Mouse (Mus musculus): ENCODE measurements at regions not wholly inside any gene's neighbourhood (a gene's known extent, or its start where the extent isn't known, plus 50 kb on each side); places are given as distances from the start of the nearest gene placed in this dataset.

DNA sequence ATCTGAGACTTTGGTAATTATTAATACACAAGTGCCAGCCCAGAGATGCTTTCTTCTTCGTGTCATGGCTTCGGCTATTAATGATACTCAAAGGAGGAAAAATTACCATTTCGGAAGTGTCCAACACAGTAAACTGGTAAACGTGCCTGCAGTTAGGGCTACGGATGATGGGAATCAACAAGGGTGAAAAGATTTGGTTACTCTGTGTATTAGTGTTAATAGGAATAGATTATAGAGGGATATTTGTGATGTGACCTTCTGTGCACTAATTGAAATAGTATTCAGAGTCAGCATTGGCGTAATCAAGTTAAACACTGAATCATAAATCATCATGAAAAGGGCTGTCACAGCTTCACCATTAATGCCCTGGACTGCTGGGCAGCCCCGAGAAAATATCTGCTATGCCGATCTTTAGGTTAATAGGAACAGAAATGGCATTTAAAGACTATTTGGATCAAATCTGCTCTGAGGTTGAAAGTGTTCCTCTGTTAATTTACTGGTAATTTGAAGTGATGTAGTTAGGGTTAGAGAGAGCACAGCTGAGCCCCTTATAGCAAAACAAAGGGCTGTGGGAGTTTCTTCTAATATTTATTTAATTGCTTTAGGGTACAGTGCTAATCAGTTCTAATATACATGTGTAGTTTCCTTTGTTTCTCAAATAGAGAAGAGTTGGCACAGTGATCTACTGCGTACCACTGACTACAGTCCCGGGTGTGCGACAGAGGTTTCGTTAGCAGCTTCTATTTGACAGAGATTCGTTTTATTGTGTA lies 160.7 kb downstream of the Rpl36a-ps1 start:
- DNase-seq = no peak

DNA sequence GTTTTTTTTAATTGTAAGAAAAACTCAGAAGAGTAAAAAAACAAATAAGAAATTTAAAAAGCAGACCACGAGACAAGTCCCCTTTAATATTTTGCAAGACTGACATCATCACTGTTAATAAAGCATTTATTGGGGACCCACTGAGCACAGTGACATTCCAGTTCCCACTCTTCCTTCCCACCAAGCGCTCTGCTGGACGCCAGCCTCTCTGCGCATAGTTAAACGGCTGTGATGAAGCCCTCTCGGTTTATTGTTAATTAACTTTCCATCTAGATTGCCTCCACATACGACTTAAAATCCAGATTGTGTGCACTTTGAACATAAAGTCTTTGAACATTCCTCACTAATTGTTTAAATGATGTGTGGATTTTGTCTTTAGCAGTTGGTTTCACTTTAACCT lies 161.7 kb downstream of the Rpl36a-ps1 start:
- peak in 1 of 2 experiments; percentile 29 for DNase-seq

DNA sequence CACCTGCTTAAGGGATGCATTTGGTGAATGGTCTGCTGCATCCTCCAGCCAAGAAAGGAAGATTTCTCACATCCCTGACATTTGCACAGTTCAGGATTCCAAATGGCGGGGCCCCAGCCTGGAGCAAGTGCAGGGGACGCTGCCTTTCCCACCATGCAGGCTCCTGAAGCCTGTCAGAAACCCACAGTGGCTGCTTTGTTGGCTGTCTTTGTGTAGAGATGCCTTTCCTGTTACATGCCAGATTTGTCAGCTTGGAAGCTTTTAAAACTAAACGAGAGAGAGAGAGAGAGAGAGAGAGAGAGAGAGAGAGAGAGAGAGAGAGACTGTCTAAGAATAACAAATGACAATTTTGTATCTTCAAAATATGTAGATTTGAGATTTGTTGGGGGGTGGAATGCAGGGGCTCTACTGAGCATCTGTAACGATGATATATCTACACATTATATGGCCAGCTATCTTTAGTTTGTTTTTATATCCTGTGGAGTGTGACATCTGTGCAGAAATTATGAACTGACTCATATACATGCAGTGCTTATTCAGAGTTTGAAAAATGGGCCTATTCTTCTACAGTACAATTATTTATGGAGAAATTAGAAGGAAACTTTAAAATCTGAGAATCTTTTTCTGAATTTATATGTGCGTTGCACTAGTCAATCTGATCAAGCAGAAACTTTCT lies 164.0 kb downstream of the Rpl36a-ps1 start:
- no peak for DNase-seq

DNA sequence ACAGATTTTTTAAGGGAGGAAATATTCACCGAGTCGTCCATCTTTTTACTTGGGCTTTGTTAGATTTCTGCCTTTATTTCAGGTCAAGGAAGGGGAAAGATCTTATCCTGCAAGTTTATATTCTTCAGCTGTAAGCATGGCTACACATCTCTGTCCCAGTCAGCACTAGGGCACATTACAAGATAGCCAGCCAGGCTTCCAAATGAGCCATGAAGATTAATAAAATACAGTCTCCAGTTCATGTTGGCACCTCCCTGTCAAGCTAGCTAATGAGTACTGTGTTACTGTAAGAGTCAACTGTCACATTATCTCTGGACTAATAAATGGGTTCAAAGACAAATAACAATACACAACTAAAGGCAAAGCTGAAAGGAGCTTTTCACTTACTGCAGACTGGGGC lies 166.6 kb downstream of the Rpl36a-ps1 start:
- DNase-seq = no peak

DNA sequence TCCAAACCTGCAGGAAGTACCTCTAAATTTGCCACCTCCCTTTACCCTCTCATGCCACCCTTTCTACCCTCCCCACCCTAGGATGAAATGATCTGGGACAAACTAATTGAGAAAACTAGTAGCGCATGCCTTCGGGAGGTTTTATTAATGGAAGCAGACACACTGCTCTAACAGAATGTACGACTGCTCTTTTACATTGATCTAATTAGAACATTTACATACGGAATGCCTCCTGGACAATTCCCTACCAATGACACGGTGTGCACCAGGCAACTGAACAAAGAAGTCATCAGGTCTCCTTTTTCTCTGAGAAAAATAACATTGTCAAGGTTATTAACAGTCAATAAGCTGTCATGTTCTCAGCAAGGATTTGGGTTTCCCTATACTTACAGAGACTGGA lies 180.5 kb downstream of the Rpl36a-ps1 start:
- DNase-seq = no peak

DNA sequence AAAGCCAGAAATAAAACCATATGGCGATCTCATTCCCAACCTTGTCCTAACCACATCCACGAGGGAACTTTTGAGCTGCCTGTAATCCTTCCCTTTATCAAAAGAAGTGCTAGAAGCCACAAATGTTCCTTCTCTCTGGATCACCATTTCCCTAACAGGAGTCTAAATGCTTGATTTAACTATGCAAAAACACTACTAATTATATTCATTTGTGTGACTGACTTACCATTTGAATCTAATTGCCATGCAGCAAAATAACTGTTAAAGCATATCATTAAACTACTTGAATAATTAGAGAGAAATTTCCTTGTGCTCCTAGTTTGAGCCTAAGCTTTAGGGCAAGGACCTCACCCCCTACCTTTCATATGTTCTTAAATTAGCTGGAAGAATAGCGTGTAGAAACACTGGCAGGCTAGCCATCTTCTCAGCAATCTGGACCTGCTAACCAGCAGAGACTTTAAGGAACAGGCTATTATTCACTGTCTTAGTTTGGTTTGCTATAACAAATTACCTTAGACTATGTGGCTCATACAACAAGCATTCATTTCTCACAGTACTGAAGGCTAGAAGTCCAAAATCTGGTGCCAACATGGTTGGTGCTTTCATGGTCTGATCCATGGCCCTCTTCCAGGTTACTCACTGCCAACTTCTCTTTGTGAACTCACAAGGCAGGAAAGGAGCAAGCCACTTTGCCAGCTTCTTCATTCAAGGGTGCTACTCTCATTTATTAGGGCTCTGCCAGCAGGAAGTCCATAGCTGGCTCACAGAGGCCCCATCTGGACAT lies 183.7 kb downstream of the Rpl36a-ps1 start:
- no peak for DNase-seq

DNA sequence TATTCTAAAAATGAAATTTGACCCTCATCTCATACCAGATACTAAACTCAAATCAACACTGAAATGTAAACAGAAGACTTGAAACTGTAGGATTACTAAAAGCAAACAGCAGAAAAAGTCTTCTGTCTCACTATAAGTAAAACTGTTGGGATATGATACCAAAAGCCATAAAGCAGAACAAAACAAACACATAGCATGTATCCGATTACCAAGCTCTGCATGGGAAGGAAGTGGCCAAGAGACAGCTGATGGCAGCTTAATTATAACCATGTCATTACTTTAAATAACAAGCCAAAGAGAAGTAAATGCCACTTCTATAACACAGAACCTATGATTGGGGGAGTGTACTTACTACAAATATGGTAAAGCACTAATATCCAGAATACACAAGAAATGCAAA lies 186.0 kb downstream of the Rpl36a-ps1 start:
- DNase-seq = no peak

DNA sequence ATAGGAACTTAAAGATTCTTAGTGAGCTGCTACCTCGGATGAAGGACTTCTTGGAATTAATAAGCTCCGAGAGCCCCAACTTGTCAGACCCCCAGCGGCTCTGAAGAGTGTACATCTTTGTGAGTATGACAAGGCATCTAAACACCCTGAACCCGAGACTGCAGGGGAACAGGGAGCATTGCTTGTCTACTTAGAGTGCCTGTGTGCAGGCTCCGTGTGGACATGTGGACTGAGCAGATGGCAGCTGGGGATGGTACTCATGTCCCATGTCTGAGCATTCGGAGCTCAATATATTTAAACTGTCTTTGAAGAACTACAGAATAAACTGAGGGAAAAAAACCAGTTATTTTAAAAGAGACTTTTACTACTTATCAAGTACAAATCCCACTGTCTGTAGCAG lies 189.1 kb downstream of the Rpl36a-ps1 start:
- no peak for DNase-seq

DNA sequence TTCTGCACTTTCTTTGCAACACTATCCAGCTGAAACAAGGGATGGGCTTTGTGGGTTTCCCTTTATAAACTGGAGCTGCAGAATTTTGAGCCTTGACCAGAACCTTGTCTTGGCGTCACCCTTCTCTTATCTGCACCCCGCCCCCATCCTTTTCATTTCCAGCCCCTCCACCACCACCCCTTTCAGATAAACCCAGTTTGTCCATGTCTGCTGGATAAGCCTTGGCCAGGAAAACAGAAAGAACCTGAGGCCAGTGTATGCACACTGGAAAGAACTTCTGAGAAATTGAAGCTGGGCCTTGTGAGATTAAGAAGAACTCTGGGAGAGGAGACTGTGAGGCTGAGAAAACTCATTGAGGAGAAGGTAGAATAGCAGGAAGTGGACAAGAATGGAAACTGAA lies 192.8 kb downstream of the Rpl36a-ps1 start:
- DNase-seq = no peak

DNA sequence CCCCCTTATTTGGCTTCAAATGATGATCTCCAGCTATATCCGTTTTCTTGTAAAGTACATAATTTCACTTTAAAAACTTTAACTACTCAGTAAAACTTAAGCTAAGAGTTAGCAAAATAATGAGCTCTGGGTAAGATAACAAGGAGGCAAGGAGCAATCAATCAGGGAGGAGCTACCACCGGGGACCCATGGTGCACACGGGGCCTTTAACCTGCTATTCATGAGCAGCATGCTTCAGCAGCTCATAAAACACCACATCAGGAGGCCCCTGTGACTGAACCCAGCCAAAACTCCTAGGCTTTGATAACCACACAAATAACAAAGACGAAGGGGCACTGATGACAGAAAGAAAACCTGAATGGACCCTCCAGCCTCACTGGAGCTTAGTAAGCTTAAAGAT lies 202.1 kb downstream of the Rpl36a-ps1 start:
- DNase-seq = no peak

DNA sequence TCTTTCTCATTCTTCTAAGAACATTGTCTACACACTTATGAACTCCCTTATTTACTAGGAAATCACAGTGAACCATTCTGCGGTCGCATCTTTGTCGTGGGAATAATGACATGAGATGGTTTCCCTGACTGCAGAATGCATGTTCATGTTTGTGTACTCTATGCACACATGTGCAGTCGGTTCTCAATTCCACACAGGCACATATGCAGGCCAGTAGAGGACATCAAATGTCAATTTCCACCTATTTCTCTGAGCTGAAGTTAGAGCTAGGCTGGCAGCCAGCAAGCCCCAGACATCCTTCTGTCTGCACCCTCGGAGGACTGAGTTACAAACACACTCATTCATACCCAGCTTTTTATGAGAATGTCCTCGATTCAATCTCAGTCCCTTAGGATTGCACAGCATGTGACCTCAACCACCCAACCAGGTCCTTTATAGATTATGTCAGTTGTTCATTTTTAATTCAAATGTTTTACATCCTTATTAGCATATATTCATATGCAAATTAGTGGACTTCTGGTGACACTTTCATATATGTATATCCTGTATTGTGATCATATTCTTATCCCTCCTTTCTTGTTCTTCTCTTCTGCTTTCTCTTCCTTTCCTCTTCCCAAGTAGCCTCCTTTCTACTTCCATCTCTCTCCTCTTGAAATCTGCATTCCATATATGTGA lies 202.7 kb downstream of the Rpl36a-ps1 start:
- DNase-seq = no peak

DNA sequence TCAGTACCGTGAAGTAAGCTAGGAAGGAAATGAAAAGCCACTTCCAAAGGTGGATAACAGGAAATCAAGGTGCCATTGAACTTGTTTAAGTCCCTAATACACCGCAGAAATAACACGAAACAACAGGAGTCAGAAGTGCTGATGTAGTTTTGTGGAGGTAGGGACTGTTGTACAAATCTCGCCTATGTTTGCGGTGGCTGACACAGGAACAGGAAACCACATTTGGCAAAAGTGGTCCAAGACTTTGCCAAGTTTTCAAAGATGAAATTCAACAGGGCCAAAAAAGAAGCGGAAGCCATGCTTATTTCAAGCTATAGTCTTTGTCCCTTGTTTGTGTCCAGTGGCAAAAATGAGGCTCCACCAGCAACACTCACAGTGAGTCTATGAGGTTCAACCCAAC lies 204.3 kb downstream of the Rpl36a-ps1 start:
- no peak for DNase-seq

DNA sequence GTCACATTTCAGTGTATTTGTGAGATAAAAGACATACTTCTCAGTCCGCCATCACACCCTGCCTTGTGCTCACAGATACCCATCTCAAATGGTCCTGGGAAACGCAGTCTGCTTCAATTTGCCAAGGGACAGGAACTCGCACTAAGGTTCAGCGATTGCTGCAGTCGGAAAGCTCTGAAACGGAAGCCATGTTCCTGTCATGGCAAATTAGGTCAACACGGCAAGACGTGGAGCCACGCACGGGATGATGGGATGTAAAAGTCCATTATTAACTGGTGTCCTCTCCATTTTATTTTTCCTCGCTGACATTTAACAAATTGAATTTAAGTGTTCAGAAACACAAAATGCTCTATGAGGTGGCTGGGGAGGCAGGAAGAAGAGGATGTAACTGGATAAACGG lies 212.4 kb downstream of the Rpl36a-ps1 start:
- DNase-seq = no peak

DNA sequence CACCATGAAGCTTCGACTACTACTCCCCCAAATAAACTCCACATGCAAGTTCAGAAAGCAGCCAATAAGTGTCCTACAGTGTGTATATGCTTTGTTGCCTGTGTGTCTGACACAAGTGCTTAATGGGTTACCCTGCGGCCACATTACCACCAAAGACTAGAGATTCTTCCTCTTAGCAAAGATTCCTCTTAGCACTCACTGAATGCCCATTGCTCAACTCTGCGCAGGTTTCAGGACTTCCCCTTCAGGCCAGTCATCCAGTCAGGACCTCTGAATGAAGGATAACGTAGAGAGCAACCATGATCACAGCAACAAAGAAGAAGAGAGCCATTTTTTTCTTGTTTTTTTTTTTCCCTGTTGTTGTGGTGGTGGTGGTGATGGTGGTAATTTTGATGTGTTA lies 222.0 kb downstream of the Rpl36a-ps1 start:
- no peak for DNase-seq

DNA sequence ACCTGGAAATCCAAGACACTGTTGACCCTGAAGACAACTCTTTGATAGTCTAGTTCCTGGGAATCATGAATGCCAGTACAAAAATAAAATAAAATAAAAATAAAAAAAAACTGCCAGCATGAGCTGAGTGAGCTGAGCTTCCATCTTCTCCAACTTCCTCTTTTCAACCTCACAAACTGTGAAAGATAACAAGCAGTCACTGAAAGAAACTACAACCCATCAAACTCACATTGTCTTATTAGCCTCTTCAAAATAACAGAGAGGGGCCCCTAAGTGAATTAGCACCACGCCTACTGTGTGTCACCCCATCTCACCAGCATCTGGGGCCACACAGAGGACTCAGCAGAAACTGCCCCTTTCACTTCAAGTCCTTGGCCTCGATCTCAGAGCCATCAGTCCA lies 225.3 kb downstream of the Rpl36a-ps1 start:
- DNase-seq = no peak

DNA sequence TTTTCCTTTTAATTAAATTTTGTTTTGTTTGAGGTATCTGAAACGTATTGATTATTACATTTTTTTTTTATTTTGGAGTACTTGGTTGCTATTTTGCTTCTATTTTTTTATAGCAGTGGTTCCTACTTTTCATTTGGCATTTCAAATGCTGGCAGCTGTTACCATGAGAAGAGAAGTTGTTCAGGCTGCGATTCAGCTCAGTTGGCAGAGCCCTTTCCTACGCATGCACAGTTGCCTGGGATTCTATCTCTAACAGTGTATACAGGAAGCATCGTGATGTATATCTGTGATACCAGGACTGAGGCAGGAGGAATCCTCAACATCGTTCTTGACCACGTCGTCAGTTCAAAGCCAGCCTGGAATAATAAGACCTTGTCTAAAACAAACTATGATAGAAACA lies 226.6 kb downstream of the Rpl36a-ps1 start:
- DNase-seq = no peak

DNA sequence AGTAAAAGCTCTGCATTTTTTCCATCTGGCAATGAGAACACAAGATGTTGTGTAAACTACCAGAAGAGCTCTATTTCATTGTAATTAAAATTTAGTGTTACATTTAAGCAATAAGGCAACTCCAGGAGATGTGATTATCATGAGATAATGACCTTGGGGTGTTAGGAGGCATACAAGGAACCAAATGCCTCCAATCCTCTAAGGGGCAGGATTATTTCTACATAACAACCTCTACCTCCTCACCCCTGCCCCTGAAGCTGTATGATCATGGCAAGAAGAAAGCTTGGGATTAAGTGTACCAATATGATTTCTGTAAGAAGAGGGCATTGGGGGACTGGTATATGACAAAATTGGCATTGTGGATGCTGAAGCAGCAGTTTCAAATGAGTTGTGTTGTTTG lies 228.8 kb downstream of the Rpl36a-ps1 start:
- DNase-seq = no peak

DNA sequence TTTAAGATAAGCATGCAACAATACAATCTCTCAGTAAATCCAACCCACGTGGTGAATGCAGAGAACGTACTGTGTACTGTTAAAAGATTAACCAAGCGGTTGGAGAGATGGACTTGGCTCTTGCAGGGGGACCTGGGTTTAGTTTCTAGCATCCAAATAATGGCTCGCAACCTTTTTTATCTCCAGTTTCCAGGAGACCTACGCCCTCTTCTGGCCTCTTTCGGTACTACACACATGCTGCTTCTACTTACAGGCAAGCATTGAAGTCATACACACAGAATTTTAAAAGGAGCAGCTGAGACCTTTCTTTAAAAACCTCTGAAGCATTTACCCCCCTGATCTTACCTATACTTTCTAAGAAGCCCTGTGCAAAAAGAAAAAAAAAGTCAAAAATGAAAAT lies 243.4 kb downstream of the Rpl36a-ps1 start:
- DNase-seq = no peak

DNA sequence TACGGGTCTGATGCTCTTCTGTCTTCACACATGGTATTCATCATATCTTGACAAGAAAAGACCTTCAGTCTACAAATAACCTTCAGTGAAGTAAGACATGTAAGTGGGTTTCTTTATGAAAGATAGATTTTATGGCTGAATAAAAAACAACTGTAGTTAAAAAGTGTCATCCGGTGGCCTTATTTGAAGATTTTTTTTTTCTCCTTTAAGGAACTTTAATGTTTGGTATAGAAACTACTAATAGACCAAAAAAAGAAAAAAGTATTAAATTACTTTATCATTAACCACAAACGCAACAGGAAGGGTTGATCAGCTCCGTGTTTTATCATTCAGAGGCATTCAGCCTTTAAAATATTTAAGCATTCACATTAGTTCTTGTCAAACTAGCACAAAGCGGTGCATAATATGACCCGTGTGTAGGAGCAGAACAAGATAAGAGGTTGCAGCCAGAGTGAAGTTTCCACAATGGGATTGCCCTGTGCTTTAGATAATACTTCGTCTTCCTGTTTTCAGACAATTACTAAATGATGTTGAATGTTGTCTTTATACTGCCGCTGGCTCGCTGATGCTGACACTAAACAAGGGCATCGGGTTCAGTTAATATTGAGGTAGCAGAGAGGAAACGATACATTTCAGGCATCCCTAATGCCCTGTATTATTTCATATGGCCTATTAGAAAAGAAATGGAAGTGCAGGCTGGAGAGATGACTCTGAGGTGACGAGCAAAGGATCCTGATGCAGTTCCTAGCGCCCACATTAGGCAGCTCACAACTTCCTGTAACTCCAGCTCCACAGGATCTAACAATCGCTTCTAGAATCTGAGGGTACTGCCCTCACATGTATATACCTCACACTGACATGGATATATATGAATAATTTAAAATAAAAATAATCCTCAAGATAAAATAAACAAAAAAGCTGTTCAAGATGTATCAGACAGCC lies 244.8 kb downstream of the Rpl36a-ps1 start:
- DNase-seq = no peak

DNA sequence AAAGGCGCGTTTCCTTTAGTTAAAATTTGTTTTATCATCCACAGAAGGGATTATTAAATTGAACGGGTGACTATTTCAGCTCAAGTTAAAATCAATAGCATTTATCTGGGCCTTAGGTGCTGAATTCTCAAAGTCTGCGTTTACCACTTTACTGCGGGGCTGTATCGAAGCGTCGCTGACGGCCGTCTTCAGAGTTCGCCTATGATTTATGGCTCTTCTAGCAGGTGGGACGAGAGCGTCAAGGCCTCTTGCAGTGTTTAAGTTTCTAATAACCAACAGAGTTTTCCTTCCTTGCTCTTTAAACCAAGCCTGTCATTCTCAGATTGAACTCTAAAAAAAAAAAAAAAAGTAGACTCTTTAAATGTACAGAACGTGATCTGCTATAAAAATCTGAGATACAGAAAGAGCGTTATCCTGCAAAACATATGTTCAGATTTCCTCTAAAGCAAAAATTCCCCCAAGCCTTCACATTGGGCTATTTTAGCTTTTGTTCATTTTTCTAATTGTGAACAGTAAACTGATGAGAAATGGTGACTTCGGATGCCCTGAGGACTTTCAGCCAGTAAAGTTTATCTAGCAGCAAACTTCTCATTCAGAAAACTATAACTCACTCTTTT lies 246.9 kb downstream of the Rpl36a-ps1 start:
- no peak for DNase-seq

DNA sequence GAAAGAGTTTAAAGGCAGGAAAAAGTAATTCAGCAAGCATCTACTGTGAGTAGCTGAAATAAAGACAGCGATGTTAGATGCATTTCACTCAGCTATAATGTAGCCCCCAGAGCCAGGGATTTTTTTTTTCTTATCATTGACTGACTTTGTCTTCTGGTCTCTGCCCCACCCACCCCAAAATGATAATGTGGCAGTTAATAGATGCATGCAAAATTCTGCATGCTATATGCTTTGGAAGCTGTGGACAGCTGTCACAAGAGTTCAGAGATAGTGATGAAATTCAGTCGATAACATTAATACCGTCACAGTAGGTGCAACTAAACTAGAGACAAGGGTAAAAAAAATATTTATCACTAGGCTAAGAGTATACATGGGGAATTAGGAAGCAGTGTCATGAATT lies 263.7 kb downstream of the Rpl36a-ps1 start:
- no peak for DNase-seq

DNA sequence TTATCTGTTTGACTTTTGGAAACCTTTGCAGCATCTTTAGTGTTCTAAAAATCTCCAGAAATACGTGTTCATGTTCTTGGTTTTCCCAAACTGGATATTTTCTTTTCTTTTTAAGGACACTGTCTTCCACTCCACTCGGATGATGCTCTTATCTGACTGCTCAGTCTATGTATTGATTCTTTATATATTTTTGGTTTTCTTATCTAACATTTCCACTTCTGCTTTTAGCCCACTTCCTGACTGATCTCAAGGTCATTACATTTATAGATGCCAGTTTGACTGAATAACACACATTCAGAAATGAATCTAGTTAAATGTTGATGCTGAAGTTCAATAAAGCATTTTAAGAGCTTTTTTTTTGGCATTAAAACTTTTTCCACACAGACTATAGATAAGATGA lies 265.3 kb downstream of the Rpl36a-ps1 start:
- no peak for DNase-seq

Data from kidney, postnatal 4 days (tissue).